Mouse (Mus musculus) hindbrain, embryonic 13.5 days (tissue): Measurements from ENCODE around the gene Fam107a. TPM values are rescaled to one million over a fixed set of nuclear protein-coding genes. Genes with fewer than 3 reads are reported as not detected.

Experiments used
- ATAC-seq: fragments of 200-750 bp; cut with Nextera tagmentation; 2 replicates; pipeline ENCODE4 v1.8.0; 2017; ENCODE audit warnings: moderate TSS enrichment; ENCODE audit not compliant: low FRiP score
- H3K27ac ChIP-seq: fragments of 300-500 bp; sonication (generic); 2 replicates; pipeline ENCODE4 v1.5.1; 2015; ENCODE audit warnings: inconsistent platforms, mild to moderate bottlenecking, moderate library complexity
- H3K27me3 ChIP-seq: fragments of 300-500 bp; sonication (generic); 2 replicates; pipeline ENCODE4 v1.6.1; 2015; ENCODE audit warnings: mild to moderate bottlenecking, inconsistent platforms
- H3K36me3 ChIP-seq: fragments of 300-500 bp; sonication (generic); 2 replicates; pipeline ENCODE4 v1.6.1; 2015; ENCODE audit warnings: mild to moderate bottlenecking, inconsistent platforms
- H3K4me1 ChIP-seq: fragments of 300-500 bp; sonication (generic); replicated peaks from 2 replicates; pipeline ENCODE4 v1.6.1; 2015; ENCODE audit warnings: inconsistent platforms
- H3K4me2 ChIP-seq: fragments of 300-500 bp; sonication (generic); 2 replicates; pipeline ENCODE4 v1.6.1; 2015; ENCODE audit warnings: inconsistent platforms, mild to moderate bottlenecking, moderate library complexity
- H3K4me3 ChIP-seq: fragments of 300-500 bp; sonication (generic); 2 replicates; pipeline ENCODE4 v1.5.1; 2015; ENCODE audit warnings: mild to moderate bottlenecking, inconsistent platforms
- H3K9ac ChIP-seq: fragments of 300-500 bp; sonication (generic); 2 replicates; pipeline ENCODE4 v1.6.1; 2015; ENCODE audit warnings: mild to moderate bottlenecking, inconsistent platforms
- H3K9me3 ChIP-seq: fragments of 300-500 bp; sonication (generic); 2 replicates; pipeline ENCODE4 v1.6.1; 2016; ENCODE audit warnings: inconsistent platforms
- WGBS: fragments of 180-500 bp; shearing (Covaris S2); methylation state at CpG from one replicate; pipeline ENCODE4 v1.1.7; 2015; 5-methylcytosine and 5-hydroxymethylcytosine counted together
- polyA plus RNA-seq: library from polyadenylated mRNA; unstranded; fragments of >200 nt; fragmentation: Nextera tagmentation; extraction: Ambion mirVana; gene quantifications from 2 replicates; pipeline ENCODE4 v1.2.1, GENCODE M21; 2015

The Fam107a gene
- polyA plus RNA-seq, 1 experiment from 2014 or later: 0.17 TPM

DNA sequence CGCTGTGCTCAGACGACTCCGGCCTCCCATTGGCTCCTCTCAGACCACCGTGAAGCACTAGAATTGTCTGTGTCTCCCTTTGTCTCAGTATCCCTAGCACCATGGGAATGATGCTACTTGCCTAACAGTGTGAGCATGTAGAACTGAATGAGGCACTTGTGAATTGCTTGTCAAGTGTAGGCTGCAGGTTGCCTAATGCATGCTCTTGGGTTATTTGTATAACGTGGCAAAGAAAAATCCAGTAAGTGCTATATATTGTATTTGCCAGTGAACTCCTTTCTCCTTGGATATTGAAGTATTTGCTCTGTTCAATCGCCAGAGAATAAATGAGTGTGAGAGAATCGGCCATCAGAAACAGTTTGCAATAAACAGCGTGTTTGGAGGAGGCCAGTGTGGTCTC lies 70.9 kb downstream of the Fam107a start:
- H3K36me3 ChIP-seq: no peaks in the 10 kb centered on the region
- WGBS: 78% methylated on average over 8 of the region's 8 CpGs
- no peak overlapping the region for H3K9ac ChIP-seq
- no peak overlapping the region for H3K4me3 ChIP-seq
- no peak overlapping the region for H3K27ac ChIP-seq
- ATAC-seq: no peak
- H3K4me1 ChIP-seq: no peaks in the 10 kb centered on the region
- no peak overlapping the region for H3K4me2 ChIP-seq
- no peaks in the 10 kb centered on the region for H3K9me3 ChIP-seq
- H3K27me3 ChIP-seq: no peaks in the 10 kb centered on the region

Other genes starting within 250 kb of the Fam107a start
- gene Rpp14, start 237.7 kb downstream of the Fam107a start, polyA plus RNA-seq: 47.4 and 48.0 TPM in 2 replicates
- 61.4 and 62.8 TPM in 2 replicates for gene Pxk, start 219.8 kb downstream of the Fam107a start, polyA plus RNA-seq
- gene Pdhb, start 145.0 kb downstream of the Fam107a start, polyA plus RNA-seq: 246 and 250 TPM in 2 replicates
- gene Kctd6, start 103.9 kb downstream of the Fam107a start, polyA plus RNA-seq: 4.1 and 5.1 TPM in 2 replicates
- not detected in 2 replicates for gene Acox2, start 58.7 kb downstream of the Fam107a start, polyA plus RNA-seq
- gene Oit1, start 60.7 kb upstream of the Fam107a start, polyA plus RNA-seq: 0.13 TPM in 1 of 2 replicates, not detected in the other